In the genomic region with DNA sequence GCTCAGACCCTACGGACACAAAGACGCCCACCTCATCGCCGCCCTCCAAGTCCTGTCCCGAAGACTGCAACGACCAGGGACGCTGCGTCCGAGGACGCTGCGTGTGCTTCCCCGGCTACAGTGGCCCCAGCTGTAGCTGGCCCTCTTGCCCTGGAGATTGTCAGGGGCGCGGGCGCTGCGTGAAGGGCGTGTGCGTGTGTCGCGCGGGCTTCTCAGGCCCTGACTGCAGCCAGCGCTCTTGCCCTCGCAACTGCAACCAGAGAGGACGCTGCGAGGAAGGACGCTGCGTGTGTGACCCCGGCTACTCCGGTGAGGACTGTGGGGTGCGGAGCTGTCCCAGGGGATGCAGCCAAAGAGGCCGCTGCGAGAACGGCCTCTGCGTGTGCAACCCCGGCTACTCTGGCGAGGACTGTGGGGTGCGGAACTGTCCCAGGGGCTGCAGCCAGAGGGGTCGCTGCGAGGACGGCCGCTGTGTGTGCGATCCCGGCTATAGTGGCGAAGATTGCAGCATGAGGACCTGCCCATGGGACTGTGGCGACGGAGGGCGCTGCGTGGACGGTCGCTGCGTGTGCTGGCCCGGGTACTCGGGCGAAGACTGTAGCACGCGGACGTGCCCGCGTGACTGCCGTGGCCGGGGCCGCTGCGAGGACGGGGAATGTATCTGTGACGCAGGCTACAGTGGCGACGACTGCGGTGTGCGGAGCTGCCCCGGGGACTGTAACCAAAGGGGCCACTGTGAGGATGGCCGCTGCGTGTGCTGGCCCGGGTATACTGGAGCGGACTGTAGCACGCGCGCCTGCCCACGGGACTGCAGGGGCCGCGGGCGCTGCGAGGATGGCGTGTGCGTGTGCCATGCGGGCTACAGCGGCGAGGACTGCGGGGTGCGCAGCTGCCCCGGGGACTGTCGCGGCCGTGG, we compare ENCODE assay signal across 9 mouse cellular contexts. TPM values are rescaled to one million over a fixed set of nuclear protein-coding genes. Genes with fewer than 3 reads are reported as not detected.
DNase-seq lines count a peak whose midpoint lies in the region; ATAC-seq and TF ChIP-seq lines count a peak whose summit lies in the region.
"Had no signal": no experiment of that assay in that cellular context is flagged by ENCODE, and none has a peak within 500 bp of the region (broad histone marks: within the 10 kb centered on the region; RNA-seq: fewer than 3 reads in every experiment).

No protein-coding gene starts in this region.

- peak overlapping the region; percentile 54 for H3K4me2 ChIP-seq in forebrain, postnatal 0 days (ENCODE audit: low read depth)

- no peak for TF ChIP-seq POLR2A in heart, adult 2 months (IDR thresholded peaks at IDR 0.05; ENCODE audit: insufficient read depth, low read depth, low read length)
- TF ChIP-seq POLR2A in ES-Bruce4 (IDR thresholded peaks at IDR 0.05; ENCODE audit: insufficient read depth, low read length) = no peak

- intact Hi-C loops in heart, adult 2 months (cut with DNase I) = no loop called here
- intact Hi-C loops in heart, postnatal 25 days (cut with DNase I) = no loop called here

- H3K4me1 ChIP-seq in heart, adult 2 months (ENCODE audit: control insufficient read depth, insufficient read depth, low read length) = peaks cover 2% of the 10 kb centered on the region; the same call in 1 of the 2 replicates
- H3K4me1 ChIP-seq in ES-Bruce4 (ENCODE audit: control insufficient read depth, insufficient read depth, low read length) = no peaks in the 10 kb centered on the region
- H3K4me1 ChIP-seq in forebrain, postnatal 0 days (ENCODE audit: insufficient read depth) = peaks cover 4% of the 10 kb centered on the region; the same call in 1 of the 2 replicates

- H3K4me3 ChIP-seq in heart, adult 2 months = peak overlapping the region; percentile 18
- H3K4me3 ChIP-seq in ES-Bruce4 (ENCODE audit: low read depth, low read length) = peak overlapping the region; percentile 44
- peak overlapping the region; percentile 30 for H3K4me3 ChIP-seq in forebrain, postnatal 0 days (ENCODE audit: low read depth, low read length)

- H3K9me3 ChIP-seq in ES-Bruce4 (replicated peaks; ENCODE audit: control insufficient read depth, insufficient read depth, low read length, poor library complexity, severe bottlenecking) = no peaks in the 10 kb centered on the region
- no peaks in the 10 kb centered on the region for H3K9me3 ChIP-seq in forebrain, postnatal 0 days (ENCODE audit: low read length)

- no peak for DNase-seq in heart, adult 2 months
- no peak for DNase-seq in heart, postnatal 25 days (ENCODE audit: low spot score)
- DNase-seq in forebrain, postnatal 0 days = no peak
- DNase-seq in mesoderm, embryonic 11.5 days (ENCODE audit: low read depth, low spot score) = peak; percentile 25
- DNase-seq in layer of hippocampus, adult 9-11 months = no peak
- DNase-seq in ovary, adult 18-20 months (ENCODE audit: low spot score) = no peak

- no peak for TF ChIP-seq EP300 in heart, adult 2 months (IDR thresholded peaks at IDR 0.05; ENCODE audit: insufficient read depth, low read depth, low read length)
- TF ChIP-seq EP300 in ES-Bruce4 (IDR thresholded peaks at IDR 0.05; ENCODE audit: insufficient read depth, low read depth, low read length) = no peak

- ATAC-seq in forebrain, postnatal 0 days = peak; percentile 50
- ATAC-seq in erythroid progenitor cell, adult 5-6 weeks (replicated peaks; ENCODE audit: low FRiP score, poor library complexity, severe bottlenecking) = no peak

- TF ChIP-seq CTCF in heart, adult 2 months (IDR thresholded peaks at IDR 0.05) = peak; percentile 18; the same call in 1 of the 2 replicates
- TF ChIP-seq CTCF in ES-Bruce4 (IDR thresholded peaks at IDR 0.05; ENCODE audit: low read depth, low read length) = no peak
- TF ChIP-seq CTCF in forebrain, postnatal 0 days (IDR thresholded peaks at IDR 0.05; ENCODE audit: low read depth) = peak; percentile 37; the same call in 1 of the 2 replicates

- H3K27ac ChIP-seq in heart, adult 2 months = no peak overlapping the region
- H3K27ac ChIP-seq in ES-Bruce4 (ENCODE audit: insufficient read depth, low read length) = no peak overlapping the region
- no peak overlapping the region for H3K27ac ChIP-seq in forebrain, postnatal 0 days (ENCODE audit: low read depth, low read length)

- WGBS in heart, adult 2 months = 18% methylated on average over 91 of the region's 93 CpGs
- 10% methylated on average over 89 of the region's 93 CpGs for WGBS in forebrain, postnatal 0 days

- no peaks in the 10 kb centered on the region for H3K36me3 ChIP-seq in heart, adult 2 months (ENCODE audit: control insufficient read depth, insufficient read depth, low read length)
- no peaks in the 10 kb centered on the region for H3K36me3 ChIP-seq in ES-Bruce4 (ENCODE audit: control insufficient read depth, insufficient read depth, low read length, poor library complexity, severe bottlenecking)
- no peaks in the 10 kb centered on the region for H3K36me3 ChIP-seq in forebrain, postnatal 0 days (ENCODE audit: insufficient read depth)

- H3K9ac ChIP-seq in heart, adult 2 months (ENCODE audit: low read depth, low read length) = peak overlapping the region; percentile 26
- no peak overlapping the region for H3K9ac ChIP-seq in ES-Bruce4 (ENCODE audit: low read depth, poor library complexity, severe bottlenecking)
- peak overlapping the region; percentile 36 for H3K9ac ChIP-seq in forebrain, postnatal 0 days

- H3K27me3 ChIP-seq in heart, adult 2 months (ENCODE audit: control insufficient read depth, insufficient read depth, low read length) = peaks cover 18% of the 10 kb centered on the region
- H3K27me3 ChIP-seq in ES-Bruce4 (ENCODE audit: control insufficient read depth, insufficient read depth, low read length, poor library complexity, severe bottlenecking) = 0 out of 2 replicates have a peak, but pooled peaks cover 4% of the 10 kb centered on the region
- peaks cover 44% of the 10 kb centered on the region for H3K27me3 ChIP-seq in forebrain, postnatal 0 days (ENCODE audit: insufficient read depth, low read length)

- no peaks in the 10 kb centered on the region for H3K79me2 ChIP-seq in heart, adult 2 months (replicated peaks; ENCODE audit: control insufficient read depth, insufficient read depth, low read length)

RNA-seq across cellular contexts. Expression of gene Tnxb, which starts 1.1 kb away (rescaled TPM):
- total RNA-seq in heart, adult 2 months (2021) = 10 to 100 TPM; 28.5 to 28.8 TPM
- 27.3 and 32.7 TPM in 2 replicates for polyA plus RNA-seq in heart, adult 2 months (2012; rRNA removed)
- 10 to 100 TPM; 32.1 to 42.1 TPM for total RNA-seq in heart, postnatal 25 days (2021)
- 0.13 and 0.15 TPM in 2 replicates for polyA plus RNA-seq in ES-Bruce4 (2011; ENCODE audit: insufficient read depth, insufficient read length, low read depth, missing spikeins)
- total RNA-seq in forebrain, postnatal 0 days (2014; rRNA removed) = 1.0 and 1.7 TPM in 2 replicates
- 0.08 and 0.16 TPM in 2 replicates for polyA plus RNA-seq in forebrain, postnatal 0 days (2015; fragmentation: Nextera tagmentation; extraction: Ambion mirVana)
- total RNA-seq in erythroid progenitor cell, adult 5-6 weeks (2015; ENCODE audit: low replicate concordance) = not detected in 2 replicates
- not detected in 2 replicates for total RNA-seq in erythroid progenitor cell, adult 5-6 weeks (2017; ENCODE audit: low replicate concordance)

RNA-seq across cellular contexts. Expression of gene Atf6b, which starts 24.5 kb away (rescaled TPM):
- 10 to 100 TPM; 15.3 to 18.4 TPM for total RNA-seq in heart, adult 2 months (2021)
- 25.3 and 27.4 TPM in 2 replicates for polyA plus RNA-seq in heart, adult 2 months (2012; rRNA removed)
- 10 to 100 TPM; 15.6 to 17.8 TPM for total RNA-seq in heart, postnatal 25 days (2021)
- 31.3 and 32.0 TPM in 2 replicates for polyA plus RNA-seq in ES-Bruce4 (2011; ENCODE audit: insufficient read depth, insufficient read length, low read depth, missing spikeins)
- 39.9 and 43.7 TPM in 2 replicates for total RNA-seq in forebrain, postnatal 0 days (2014; rRNA removed)
- 86.1 and 86.4 TPM in 2 replicates for polyA plus RNA-seq in forebrain, postnatal 0 days (2015; fragmentation: Nextera tagmentation; extraction: Ambion mirVana)
- total RNA-seq in erythroid progenitor cell, adult 5-6 weeks (2015; ENCODE audit: low replicate concordance) = 5.4 and 8.3 TPM in 2 replicates
- 2.6 and 5.0 TPM in 2 replicates for total RNA-seq in erythroid progenitor cell, adult 5-6 weeks (2017; ENCODE audit: low replicate concordance)

RNA-seq across cellular contexts. Expression of gene Fkbpl, which starts 26.8 kb away (rescaled TPM):
- 1 to 10 TPM; 7.9 TPM for total RNA-seq in heart, adult 2 months (2021)
- polyA plus RNA-seq in heart, adult 2 months (2012; rRNA removed) = 4.0 and 8.8 TPM in 2 replicates
- 1 to 10 TPM; 6.2 to 6.6 TPM for total RNA-seq in heart, postnatal 25 days (2021)
- 11.0 and 16.5 TPM in 2 replicates for polyA plus RNA-seq in ES-Bruce4 (2011; ENCODE audit: insufficient read depth, insufficient read length, low read depth, missing spikeins)
- 9.6 and 19.9 TPM in 2 replicates for total RNA-seq in forebrain, postnatal 0 days (2014; rRNA removed)
- 8.2 and 11.4 TPM in 2 replicates for polyA plus RNA-seq in forebrain, postnatal 0 days (2015; fragmentation: Nextera tagmentation; extraction: Ambion mirVana)
- total RNA-seq in erythroid progenitor cell, adult 5-6 weeks (2015; ENCODE audit: low replicate concordance) = 2.5 TPM in 1 of 2 replicates, not detected in the other
- 2.6 and 4.9 TPM in 2 replicates for total RNA-seq in erythroid progenitor cell, adult 5-6 weeks (2017; ENCODE audit: low replicate concordance)

RNA-seq across cellular contexts. Expression of gene Prrt1, which starts 42.1 kb away (rescaled TPM):
- 1 to 10 TPM in 1 of 2 experiments, under 1 TPM in 1; 0.86 to 1.4 TPM for total RNA-seq in heart, adult 2 months (2021)
- polyA plus RNA-seq in heart, adult 2 months (2012; rRNA removed) = 2.7 and 7.0 TPM in 2 replicates
- total RNA-seq in heart, postnatal 25 days (2021) = 1 to 10 TPM; 1.1 to 1.9 TPM
- not detected in 2 replicates for polyA plus RNA-seq in ES-Bruce4 (2011; ENCODE audit: insufficient read depth, insufficient read length, low read depth, missing spikeins)
- total RNA-seq in forebrain, postnatal 0 days (2014; rRNA removed) = 7.8 and 11.4 TPM in 2 replicates
- 12.2 and 15.1 TPM in 2 replicates for polyA plus RNA-seq in forebrain, postnatal 0 days (2015; fragmentation: Nextera tagmentation; extraction: Ambion mirVana)
- not detected in 2 replicates for total RNA-seq in erythroid progenitor cell, adult 5-6 weeks (2015; ENCODE audit: low replicate concordance)
- total RNA-seq in erythroid progenitor cell, adult 5-6 weeks (2017; ENCODE audit: low replicate concordance) = not detected in 2 replicates
- polyA plus RNA-seq: liver, embryonic 16.5 days had no signal

RNA-seq across cellular contexts. Expression of gene Ppt2, which starts 43.1 kb away (rescaled TPM):
- total RNA-seq in heart, adult 2 months (2021) = 10 to 100 TPM; 53.0 to 63.9 TPM
- polyA plus RNA-seq in heart, adult 2 months (2012; rRNA removed) = 50.5 and 55.7 TPM in 2 replicates
- 10 to 100 TPM; 53.2 to 53.7 TPM for total RNA-seq in heart, postnatal 25 days (2021)
- 26.7 and 29.2 TPM in 2 replicates for polyA plus RNA-seq in ES-Bruce4 (2011; ENCODE audit: insufficient read depth, insufficient read length, low read depth, missing spikeins)
- total RNA-seq in forebrain, postnatal 0 days (2014; rRNA removed) = 24.2 and 27.2 TPM in 2 replicates
- 17.6 and 20.2 TPM in 2 replicates for polyA plus RNA-seq in forebrain, postnatal 0 days (2015; fragmentation: Nextera tagmentation; extraction: Ambion mirVana)
- total RNA-seq in erythroid progenitor cell, adult 5-6 weeks (2015; ENCODE audit: low replicate concordance) = 6.7 and 13.0 TPM in 2 replicates
- total RNA-seq in erythroid progenitor cell, adult 5-6 weeks (2017; ENCODE audit: low replicate concordance) = 3.2 and 4.0 TPM in 2 replicates

Comparison
In these comparisons a context has a peak if more than half of its experiments do, and no peak if none do; other contexts are left out.
1. RNA of gene Tnxb, which starts 1.1 kb away (total RNA-seq): 32.1 to 42.1 TPM in heart, postnatal 25 days and 28.5 to 28.8 TPM in heart, adult 2 months; 1.0 to 1.7 TPM in forebrain, postnatal 0 days and not detected in erythroid progenitor cell, adult 5-6 weeks; every median in the first group is over 10 times any median in the second.
2. Peak in every context shown above with its lines, with median percentiles within 50 percentile points of each other: H3K4me3 ChIP-seq.